Mouse (Mus musculus) E14TG2a.4 (cell line): ENCODE data around the gene Ppp1r32.

Source experiments
- H3K27me3 ChIP-seq: 2 replicates; pipeline ENCODE4 v1.6.1; 2014; ENCODE audit warnings: low read length, control low read depth; ENCODE audit not compliant: insufficient read depth
- H3K36me3 ChIP-seq: 2 replicates; pipeline ENCODE4 v1.6.1; 2014; ENCODE audit warnings: low read length, control low read depth; ENCODE audit not compliant: insufficient read depth
- H3K4me1 ChIP-seq: replicated peaks from 2 replicates; pipeline ENCODE4 v1.6.1; 2014; ENCODE audit warnings: low read depth, low read length, control low read depth
- H3K4me3 ChIP-seq: replicated peaks from 2 replicates; pipeline ENCODE4 v1.5.1; 2014; ENCODE audit warnings: mild to moderate bottlenecking, low read length
- H3K9me3 ChIP-seq: 2 replicates; pipeline ENCODE4 v1.6.1; 2014; ENCODE audit warnings: low read length, control low read depth
- CTCF ChIP-seq: conservative IDR thresholded peaks from 2 replicates; pipeline ENCODE4 v1.5.1; 2014; ENCODE audit warnings: low read length
- NANOG ChIP-seq: IDR thresholded peaks from 2 replicates; pipeline ENCODE4 v1.6.1; 2014; ENCODE audit warnings: borderline replicate concordance, low read length, mixed read lengths
- POU5F1 ChIP-seq: IDR thresholded peaks from 2 replicates; pipeline ENCODE4 v1.6.1; 2014; ENCODE audit warnings: low read length, borderline replicate concordance

The Ppp1r32 gene

GRCm38 (mm10) chr19:10425484-10426270 lies 57.1 kb downstream of the Ppp1r32 start:
- H3K4me1 ChIP-seq: peaks cover 32% of the 10 kb centered on the region
- TF ChIP-seq POU5F1 (no peak), CTCF (no peak), NANOG (no peak)
- H3K27me3 ChIP-seq: peaks cover 58% of the 10 kb centered on the region
- H3K36me3 ChIP-seq: peaks cover 10% of the 10 kb centered on the region
- peaks cover 12% of the 10 kb centered on the region for H3K9me3 ChIP-seq
- H3K4me3 ChIP-seq: 0 out of 2 replicates have a peak overlapping the region, but pooled peaks have one; percentile 29

- Histone ChIP-seq H3K36me3 (peaks cover 10% of the 10 kb centered on the region), H3K9me3 (peaks cover 12% of the 10 kb centered on the region), H3K4me3 (no peak overlapping the region), H3K4me1 (peaks cover 38% of the 10 kb centered on the region), H3K27me3 (peaks cover 64% of the 10 kb centered on the region)
- TF ChIP-seq NANOG (no peak), CTCF (no peak), POU5F1 (no peak)
These were observed 58.0 kb downstream of the Ppp1r32 start for GRCm38 (mm10) chr19:10424751-10425150.
